Mouse (Mus musculus) T-helper 1 cell (primary cell): ENCODE data around the gene March2.
"Not testable (repeated sequence)": the region's sequence is repeated elsewhere in the genome, so short reads cannot be mapped to it uniquely, and the experiment has no call there.

ENCODE experiments used
- in situ Hi-C: fragments of 300-600 bp; cut with MboI, MseI; formaldehyde crosslinking; loops from one replicate; pipeline ENCODE4 v1.15.1; 2025; ENCODE audit warnings: high pct_unique_total_duplicates

March2 gene

DNA sequence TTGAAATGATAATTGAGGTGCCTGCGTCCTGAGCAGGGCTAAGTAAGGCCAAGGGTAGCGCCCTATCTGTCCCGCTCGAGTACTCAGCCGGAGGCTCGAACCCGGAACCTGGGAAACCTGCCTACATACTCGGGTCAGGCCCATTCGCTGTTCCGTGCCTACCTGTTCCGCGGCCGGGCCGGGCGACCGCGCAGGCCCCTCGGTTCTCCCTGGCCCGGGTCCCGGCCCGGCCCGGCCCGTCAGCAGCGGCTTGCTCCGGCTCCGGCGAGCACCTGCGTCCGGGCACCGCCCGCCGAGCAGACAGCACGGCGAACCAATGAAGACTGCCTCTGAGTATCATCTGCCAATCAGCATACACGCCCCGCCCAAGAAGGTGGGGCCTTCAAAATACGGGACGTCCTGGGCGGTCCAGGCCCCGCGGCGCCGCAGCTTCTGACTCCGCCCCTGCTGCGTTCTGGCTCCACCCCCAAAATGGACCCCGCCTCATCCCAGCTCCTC lies at the start of gene March2:
Gene March2, minus strand, starts transcription at position 287 of the 498 bp plus-strand sequence.
- in situ Hi-C loops = no loop called here

DNA sequence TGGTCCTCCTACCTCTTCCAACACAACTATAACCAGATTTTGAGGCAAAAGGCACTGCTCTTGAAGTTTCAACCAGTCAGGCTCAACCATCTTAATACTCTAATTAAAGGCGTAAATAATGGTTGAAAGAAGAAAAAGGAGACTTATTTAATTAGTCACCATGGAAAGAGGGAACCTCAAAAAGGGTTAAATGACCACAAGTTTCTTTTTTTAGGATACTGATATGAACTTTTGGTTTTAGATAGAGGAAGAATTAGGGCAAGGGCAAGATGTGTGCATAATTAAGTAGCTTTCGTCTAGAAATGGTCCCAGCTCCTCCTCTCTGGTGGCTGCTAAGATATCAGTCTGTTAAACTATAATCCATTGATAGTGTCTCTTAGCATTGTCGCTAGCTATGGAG lies 47.9 kb upstream of the March2 start:
- in situ Hi-C loops = no loop called here

DNA sequence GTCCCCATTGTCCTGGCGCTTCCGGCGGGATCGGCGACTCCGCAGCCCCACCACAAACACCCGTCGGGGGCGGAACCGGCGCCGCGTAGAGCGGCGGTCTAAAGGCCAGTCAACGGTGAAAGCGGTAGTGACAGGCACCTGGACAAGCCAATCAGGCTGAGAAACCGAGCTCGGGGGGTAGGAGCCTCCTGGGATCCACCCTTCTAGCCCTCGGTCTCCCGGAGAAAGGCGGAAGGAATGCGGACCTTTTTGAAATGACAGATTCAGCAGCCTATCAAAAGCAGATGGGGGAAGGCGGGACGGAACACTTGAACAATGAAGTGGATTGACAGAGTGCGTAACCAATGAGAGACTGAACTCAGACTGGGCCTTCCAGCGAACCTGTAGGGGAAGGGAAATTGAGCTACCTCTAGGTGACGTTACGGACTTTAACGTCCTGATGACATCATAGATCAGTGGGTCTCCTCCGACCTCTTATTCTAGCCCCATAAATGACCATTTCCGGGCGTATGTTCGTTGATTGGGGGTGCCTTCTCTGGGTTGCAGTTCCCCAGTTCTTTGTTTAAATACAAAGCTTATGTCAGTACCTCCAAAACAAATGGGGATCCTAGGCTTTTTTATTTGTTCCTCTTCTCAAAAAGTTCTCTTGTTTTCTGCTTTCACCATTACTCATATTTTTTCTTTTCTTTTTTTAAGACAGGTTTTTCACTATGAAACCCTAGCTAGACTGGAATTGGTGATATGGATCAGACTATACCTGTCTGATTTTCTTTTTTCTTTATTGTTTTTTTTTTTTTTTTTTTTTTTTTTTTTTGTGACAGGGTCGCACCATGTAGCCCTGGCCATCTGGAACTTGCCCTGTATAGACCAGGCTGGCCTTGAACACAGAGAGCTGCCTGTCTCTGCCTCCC lies 42.0 kb upstream of the March2 start, which contains the start of gene Rab11b:
Gene Rab11b, minus strand, starts transcription at position 276 of the 911 bp plus-strand sequence.
- in situ Hi-C loops = no loop called here

DNA sequence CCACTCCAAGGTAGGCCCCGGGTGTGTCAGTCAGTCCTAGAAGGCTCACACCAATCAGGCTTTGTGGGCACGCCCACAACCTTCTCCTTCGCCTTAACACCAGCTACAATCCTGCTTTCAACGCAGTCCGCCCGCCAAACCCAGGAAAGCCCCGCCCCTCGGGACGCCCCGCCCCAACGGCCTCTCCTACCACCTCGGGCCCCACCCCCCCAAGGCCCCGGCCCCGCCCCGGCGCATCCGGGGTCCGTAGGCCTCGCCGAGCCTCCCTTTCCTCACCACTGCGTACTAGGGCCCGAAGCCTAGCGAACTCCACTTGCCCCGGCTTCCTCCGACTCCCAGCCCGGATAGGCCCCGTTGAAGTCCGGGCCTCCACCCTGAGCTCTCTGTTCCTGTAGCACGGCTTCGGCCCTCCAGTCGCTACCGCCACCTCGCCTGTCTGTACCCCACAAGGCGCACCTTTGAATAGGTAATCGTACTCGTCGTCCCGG lies 41.3 kb upstream of the March2 start:
- in situ Hi-C loops = no loop called here

DNA sequence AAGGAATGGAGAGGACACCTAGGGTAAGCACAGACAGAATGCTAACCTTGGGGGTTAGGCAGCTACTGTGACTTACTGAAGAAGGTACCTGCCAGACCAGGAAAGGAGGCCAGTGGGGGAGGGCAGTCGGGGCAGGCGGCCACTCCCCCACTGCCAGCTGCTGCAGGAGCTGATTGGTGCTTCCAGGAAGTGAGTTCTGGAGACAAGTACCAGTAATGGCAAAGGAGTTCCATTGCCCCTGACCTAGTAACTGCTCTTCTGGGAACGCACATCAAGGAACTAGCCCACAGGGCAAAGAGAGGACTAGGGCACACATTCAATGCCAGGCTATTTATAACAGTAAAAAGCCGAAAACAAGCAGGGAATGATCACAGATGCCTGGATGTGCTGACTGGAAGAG lies 38.8 kb upstream of the March2 start:
- in situ Hi-C loops = no loop called here

DNA sequence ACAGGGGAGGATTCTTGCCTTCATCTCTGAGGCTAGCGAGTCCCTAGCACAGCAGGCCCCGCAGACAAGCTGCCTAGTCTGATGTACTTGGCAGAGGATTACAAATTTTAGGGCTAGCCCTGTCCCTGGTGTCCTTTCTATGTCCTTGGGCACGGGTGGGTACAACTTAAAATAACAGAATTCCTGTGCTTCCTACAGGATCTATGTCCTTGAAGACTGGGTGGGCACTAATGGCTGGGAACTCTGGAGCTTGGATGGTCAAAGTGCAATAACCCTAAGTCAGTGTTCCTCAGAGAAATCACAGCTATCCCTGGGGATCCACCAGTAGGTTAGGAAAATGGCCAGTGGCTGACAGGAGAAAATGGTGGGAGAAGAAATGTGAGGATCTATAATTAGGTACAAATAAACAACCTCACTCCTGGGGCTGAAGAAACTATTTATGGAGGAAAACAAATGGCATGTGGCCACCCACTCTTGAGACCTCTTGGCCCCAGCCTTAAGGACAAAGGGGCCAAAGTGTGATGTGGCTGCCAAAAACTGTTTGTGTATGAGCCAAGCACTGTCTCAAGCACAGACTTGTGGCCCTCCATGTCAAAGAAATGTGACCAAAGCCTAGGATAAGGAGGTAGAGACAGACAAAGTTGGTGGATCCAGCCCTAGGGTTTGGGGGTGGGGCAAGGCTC lies 37.8 kb upstream of the March2 start:
- in situ Hi-C loops = no loop called here

DNA sequence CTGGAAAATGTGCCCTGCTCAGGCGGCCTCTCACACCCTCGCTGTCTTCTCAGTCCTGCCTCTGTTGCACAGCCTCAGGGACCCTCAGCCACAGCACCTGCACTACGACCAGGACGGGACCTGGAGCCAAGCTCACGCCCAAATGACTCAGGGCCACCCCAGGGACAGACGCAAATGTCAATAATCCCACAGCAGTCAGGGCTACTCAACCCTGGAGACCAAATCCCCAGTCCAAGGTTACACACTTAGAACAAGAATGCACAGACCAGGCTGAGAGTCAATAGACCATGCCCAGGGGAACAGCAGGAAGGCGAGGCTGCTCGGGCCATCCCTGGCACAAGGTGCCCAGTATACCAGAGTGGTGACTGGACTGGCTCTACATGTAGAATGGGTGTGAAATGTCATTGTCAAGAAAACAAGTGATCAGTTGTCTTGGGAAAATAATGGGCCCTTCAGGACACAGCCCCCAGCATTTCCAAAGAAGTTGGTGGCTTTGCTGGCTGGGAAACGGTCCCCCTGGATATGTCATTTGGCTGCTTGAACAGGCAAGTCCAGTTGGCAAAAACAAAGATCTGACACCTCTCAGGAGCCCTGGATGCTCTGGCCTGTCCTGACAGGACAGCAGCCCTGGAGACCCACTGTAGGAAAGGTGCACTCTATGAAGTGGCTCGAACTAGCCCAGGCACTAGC lies 37.1 kb upstream of the March2 start:
- in situ Hi-C loops = no loop called here

DNA sequence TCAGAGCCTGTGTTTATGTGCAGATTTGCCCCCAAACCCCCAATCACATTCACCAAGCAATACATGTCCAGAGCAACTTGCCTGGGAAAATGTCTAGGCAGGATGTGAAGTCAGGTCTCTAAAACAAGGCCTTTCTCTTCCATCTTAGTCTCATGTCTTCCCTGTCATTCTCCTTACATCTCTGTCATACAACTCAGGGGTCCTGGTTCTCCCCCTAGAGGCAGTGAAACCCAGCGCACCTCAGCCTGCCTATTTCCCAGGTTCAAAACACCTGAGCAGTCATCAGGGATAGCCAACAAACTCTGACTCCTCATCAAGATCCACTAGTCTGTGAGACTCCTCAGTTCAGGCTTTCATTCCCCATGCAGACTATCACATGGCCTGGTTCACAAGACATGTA lies 36.2 kb upstream of the March2 start:
- in situ Hi-C loops = no loop called here

DNA sequence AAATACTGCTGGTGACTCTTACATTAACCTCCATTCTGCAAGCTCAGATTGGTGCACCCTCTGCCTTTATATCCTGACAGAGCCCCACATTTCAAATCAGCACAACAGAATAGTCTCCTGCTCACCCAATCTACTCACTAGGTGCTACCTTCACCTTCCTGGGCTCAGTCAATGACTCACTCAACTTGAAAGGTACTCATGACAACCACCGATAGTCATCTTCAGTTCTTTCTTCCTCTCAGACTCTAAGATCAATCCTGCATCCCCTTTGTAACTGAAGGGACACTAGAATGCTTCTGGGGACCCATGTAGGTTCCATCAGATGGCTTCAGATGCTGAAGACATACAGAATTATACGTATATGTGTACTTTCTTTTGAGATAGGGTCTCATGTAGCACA lies 33.8 kb upstream of the March2 start:
- in situ Hi-C loops = no loop called here

DNA sequence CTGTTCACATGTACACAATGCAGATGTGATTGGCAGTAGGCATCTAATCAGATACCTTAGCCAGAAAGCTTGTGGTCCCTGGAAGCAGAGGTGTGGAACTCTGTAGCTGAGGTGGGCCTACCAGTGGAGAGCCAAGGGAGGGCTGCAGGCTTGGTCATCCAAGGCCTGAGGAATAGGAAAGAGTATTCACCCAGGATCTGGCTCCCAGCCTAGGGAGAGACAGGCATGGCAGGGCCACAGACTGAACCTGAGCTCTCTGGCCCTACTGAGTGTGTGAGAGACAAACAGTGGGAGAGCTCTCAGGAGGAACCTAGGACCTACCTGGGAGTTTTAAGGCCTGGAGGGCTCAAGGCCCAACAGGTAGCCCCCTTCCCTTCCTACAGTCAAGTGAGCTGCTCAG lies 32.7 kb upstream of the March2 start:
- in situ Hi-C loops = no loop called here

DNA sequence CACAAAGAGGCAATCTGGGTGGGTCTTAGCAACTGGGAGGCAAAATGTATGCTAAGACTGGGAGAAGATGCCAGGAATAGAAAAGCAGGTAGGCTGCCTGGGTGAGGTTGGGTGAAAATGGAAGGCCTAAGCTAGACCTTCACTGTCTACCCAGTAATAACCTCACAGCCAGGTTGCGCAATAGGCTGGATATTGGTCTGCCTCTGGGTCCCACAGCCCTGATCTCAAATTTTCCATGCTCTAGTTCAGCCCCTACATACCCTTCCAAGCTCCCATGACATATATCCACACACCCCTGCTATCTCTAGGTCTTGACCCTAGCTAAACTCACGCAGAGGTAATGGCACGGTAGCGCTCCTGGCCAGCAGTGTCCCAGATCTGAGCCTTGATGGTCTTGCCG lies 31.0 kb upstream of the March2 start:
- in situ Hi-C loops = no loop called here

DNA sequence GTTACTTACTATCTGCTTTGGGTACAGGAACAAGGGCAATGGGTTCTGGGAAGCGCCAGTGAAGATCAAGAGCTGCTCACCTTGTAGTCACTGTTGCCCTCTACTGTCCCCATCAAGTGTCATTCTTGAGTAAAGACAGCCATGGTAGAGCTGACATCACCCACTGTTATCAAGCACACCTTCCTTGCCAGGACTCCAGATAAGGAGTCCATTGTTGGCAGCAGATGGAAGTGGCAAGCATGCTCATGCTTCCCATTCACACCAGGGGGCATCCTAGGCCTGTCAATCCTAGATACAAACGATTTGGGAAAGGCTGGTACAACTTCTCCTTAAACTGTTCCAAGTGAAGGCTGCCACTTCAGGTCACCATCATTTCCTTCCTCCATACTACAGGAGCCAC lies 27.5 kb upstream of the March2 start:
- in situ Hi-C loops = no loop called here

DNA sequence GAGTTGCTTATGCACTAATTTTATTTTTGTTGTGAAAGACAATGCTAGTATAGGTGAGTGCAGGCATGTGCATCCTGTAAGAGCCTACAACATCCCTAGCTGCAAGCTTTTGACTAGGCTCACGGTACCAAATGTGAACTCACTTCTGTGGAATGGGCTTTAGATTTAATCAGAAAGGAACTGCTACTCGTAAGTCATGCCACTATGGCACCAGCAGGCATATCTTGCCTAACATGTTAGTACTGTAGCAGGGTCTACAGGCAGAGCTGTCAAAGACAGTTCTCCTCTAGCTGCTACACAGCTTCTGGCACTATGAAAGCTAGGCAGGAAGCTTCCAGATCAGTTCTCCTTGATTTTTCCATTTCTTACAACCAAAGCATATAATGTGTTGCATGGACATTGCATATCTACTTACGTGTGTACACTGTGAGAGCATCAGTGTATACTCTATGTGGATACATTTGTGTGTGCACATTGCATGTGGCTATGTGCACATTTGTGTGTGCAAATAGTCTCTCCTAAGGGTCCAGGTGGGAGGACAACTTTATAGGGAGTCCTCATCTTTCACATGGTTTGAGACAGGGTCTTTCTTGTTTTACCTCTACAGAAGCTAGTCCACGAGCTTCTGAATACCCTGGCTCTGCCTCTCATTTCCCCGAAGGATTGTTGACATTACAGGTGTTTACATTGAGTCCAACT lies 26.4 kb upstream of the March2 start:
- in situ Hi-C loops = no loop called here

DNA sequence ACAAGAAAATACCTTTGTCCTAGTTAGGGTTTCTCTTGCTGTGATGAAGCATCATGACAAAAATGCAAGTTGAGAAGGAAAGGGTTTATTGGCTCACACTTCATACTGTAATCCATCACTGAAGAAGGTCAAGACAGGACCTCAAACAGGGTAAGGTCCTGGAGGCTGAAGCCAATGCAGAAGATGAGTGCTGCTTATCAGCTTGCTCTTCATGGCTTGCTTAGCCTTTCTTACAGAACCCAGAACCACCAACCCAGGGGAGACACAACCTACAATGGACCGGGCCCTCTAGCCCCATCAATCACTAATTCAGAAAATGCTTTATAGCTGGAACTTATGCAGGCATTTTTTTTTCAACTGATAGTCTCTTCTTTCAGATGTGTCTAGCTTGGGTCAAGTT lies 23.9 kb upstream of the March2 start:
- in situ Hi-C loops = no loop called here

DNA sequence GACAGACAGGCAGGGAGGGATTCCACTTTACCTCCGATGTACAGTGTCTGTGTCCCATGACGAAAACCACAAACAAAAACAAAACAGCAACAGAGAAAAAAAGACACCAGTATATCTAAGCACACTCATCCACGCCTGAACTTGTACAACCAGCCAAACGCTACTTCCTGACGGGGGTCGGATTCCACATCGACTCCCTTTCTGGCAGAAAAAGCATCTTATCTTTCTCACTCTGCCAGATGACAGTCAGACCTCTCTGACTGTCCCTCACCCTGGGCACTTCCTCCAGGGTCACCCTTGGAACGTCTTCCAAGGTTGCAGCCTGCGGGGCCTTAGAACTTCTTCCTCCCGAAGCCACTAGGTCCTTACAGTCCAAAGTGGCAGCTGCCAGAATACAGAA lies 15.1 kb upstream of the March2 start:
- in situ Hi-C loops = not testable (repeated sequence)

DNA sequence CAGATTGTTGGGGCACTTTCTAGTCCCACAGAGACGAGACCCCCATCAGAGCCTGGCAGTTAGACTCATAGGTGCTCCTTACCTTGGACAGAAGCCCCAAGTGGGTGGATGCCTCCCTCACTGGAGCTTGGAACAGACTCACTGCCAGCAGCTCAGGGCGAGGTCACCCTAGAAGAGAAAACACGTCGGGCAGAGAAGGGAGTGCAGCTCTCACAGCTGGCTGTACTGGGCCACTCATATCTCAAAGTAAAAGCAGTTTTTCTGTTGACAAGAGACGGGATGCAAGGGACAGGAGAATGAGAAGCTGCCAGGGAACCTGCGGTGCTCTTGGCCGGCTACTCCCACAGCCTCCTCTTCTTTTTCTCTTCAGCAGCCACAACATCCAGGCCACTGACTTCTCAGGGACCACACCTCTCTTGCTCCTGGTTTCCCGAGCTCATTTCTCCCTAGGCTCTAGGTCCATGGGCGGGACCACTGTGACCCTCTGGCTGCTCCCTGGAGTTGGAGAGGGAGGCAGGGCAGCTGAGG lies 14.2 kb upstream of the March2 start:
- in situ Hi-C loops = not testable (repeated sequence)

DNA sequence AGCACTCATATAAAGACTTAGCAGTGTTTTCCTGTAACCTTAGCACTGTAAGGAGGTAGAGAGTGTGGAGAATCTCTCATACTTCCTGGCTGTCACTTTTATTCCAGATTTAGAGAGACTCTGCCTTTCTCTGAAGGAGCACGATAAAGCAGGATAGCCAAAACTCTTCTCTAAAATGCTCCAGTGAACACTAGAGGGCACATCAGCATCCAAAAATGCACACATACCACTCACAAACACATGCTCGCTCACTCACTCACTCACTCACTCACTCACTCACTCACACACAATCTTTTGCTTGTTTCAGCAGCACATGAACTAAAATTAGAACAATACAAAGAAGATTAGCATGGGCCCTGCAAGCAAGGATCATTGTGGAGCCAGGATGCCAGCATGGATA lies 10.7 kb upstream of the March2 start:
- in situ Hi-C loops = no loop called here

DNA sequence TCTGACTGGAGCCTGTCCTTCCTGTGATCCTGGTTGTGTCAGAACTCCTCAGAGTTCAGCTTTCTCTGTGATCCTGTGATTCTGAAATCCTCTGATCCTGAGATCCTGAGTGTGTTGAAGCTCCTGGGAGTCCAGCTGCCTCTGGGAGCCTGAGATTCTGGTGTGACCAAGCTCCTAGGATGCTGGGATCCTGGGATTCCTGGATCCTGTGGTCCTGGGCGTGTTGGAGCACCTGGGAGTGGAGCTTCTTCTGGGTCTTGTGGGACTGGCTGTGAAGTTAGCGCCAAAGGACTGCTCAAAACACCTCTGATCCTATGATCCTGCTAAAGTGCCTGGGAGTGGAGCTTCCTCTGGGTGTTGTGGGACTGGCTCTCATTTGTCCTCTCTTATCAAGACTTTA lies 9.9 kb upstream of the March2 start:
- in situ Hi-C loops = no loop called here

DNA sequence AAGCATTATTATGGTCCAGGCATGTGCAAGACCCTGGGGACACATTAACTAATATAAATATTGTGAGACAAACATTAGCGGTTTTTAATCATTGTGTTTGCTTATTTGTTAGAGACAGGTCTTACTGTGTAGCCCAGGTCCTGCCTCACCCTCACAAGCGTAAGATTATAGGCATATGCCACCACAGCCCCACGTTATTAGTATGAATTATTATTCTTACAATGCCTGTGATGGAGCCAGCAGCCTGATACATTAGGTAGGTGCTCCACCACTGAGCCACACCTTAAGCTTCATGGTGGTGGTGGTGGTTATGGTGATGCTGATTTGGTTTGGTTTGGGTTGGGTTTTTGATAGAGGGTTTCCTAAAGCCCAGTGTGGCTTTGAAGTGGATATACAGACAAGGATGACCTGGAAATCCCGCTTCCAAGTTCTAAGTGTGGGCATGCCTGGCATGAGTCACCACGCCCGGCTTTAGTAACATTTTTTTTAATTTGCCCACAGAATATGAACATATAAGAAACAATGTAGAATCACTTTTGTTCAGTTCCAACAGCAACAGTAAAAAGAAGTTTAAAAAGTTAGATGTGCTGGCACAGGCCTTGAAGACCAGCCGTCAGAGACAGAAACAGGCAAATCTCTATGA lies 1.4 kb upstream of the March2 start:
- in situ Hi-C loops = no loop called here

DNA sequence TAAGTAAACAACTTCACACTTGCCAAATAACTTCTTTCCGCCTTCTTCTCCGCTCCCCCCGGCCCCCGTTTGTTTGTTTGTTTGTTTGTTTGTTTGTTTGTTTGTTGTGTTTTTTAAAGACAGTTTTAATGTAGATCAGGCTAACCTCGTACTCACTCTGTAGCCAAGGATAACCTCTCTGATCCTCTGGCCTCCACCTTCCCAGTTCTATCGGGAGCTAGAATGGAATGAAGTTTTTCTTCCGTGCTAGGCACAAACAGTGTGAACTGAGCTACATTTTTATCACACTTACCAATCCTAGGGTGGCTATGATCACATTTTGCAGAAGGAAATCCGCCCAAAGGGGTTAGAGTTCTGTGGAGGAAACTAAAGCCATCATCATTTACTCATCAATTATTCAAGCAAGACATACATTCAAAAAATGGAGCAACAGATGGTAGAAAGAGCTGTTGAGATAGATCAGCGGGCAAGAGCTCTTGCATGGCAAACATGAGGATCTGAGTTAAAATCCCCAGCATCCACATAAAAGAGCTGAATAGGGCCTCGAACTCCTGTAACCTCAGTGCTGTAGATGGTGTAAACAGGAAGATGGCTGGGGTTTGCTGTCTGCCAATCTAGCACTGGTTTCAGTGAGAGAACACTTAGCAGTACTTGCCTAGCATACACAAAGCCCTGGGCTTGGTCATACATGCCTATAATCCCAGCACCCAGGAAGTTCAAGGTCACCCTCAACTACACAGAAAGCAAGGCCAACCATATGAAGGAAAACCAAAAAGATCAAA lies 665 bp upstream of the March2 start:
- in situ Hi-C loops = no loop called here
